Mouse (Mus musculus): ENCODE data around the gene Vwa2.

- TF ChIP-seq CTCF (IDR thresholded peaks at IDR 0.05; ENCODE audit: control insufficient read depth, insufficient read depth, insufficient replicate concordance, low read depth, low read length) (no peak), POLR2A (IDR thresholded peaks at IDR 0.05; ENCODE audit: control insufficient read depth, low read depth, low read length) (no peak)
These were observed 3.3 kb downstream of the Vwa2 start for GRCm38 (mm10) chr19:56877364-56877763.
